Mouse (Mus musculus) frontal cortex, adult 2 months (tissue): ENCODE results near the gene Cpxm1. TPM values are rescaled to one million over a fixed set of nuclear protein-coding genes. Genes with fewer than 3 reads are reported as not detected.
"Not testable (repeated sequence)": the region's sequence is repeated elsewhere in the genome, so short reads cannot be mapped to it uniquely, and the experiment has no call there.

Source experiments
- DNase-seq, 2 experiments: peaks; one replicate each; pipeline ENCODE4 v3.0.0; 2022; ENCODE audit warnings: low spot score in 1 of 2; ENCODE audit errors: extremely low spot score in 1 of 2
- polyA plus RNA-seq: library from polyadenylated mRNA; depleted of rRNA; stranded (reverse); fragments of >200 nt; gene quantifications from 2 replicates; pipeline ENCODE4 v1.2.3, GENCODE M21; 2012

The Cpxm1 gene
- polyA plus RNA-seq, 1 experiment, result 16.3 TPM

DNA sequence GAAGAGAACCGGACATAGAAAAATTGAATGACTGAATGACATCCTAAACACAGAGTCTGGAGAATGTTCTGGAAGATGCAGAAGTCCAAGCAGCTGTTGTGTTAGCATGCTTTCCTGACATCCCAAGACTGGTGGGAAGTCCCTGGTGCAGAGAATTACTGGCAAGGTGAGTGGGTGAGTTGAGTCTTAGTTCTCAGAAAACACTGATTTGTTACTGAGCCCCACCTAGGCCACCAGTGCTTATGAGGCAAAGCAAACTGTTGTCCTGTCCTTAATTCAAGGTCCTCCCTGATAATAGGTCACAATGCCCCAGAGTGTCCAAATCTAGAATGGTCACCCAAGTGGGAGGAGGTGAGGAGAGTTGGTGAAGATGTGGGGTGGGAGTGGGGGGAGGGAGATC lies 7.6 kb upstream of the Cpxm1 start, which contains the start of the genes Gm28372 and 1700020A23Rik:
Gene Gm28372, plus strand, starts transcription at position 301 of the 400 bp plus-strand sequence.
Gene 1700020A23Rik, plus strand, starts transcription at position 321 of the 400 bp plus-strand sequence.
- DNase-seq, result no peak

DNA sequence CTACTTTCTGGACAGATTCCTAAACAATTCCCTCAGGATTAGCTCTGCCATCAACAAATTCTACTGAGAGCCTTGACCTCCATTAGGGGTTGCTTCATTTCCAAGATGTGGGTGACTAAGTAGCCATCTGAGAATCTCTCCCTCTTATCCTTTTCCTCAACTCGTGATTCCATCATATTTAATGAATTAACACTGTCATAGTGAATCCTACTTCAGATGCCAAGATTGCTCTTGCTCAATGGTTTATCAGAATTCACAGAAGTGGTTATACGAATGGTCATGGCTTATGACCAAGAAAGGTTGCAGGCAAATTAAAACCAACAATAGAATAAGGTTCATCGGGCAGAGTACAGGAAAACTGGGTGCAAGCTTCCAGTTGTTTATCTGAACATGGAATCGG lies 4.5 kb upstream of the Cpxm1 start:
- DNase-seq, result no peak

DNA sequence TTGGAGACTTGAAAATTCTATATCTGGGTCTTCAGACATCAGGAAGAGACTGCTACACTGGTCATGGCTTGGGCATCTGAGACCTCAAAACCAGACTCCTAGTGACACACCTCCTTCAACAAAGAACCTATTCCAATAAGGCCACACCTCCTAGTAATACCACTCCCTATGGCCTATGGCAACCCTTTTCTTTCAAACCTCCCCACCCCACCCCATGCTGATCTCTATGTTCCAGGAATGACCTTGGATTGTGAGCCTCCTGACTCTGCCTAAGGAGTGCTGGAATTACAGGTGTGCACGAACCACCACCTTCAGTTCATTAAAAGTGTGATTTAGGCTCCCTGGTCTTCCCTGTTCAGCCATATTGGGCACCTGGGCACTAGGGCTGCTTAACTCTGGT lies 2.7 kb upstream of the Cpxm1 start:
- DNase-seq, result no peak

DNA sequence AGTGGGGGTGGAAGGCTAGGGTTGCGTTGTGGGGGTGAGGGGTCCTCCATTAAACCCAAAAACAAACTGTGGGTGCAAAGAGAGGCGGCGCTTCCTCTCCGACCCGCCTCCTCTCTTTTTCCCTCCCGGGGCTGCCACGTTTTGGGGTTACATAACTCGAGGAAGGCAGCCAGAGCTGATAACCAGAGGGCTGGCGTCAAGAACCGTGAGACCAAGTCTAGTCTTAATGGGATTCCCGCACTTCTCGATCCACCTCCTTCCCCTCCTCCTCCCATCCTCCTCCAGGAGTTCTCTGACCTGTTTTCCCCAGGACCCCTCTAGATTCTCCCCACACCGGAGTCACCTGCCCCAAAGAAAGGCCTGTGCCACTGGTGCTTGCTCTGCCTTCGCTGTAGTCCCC lies 717 bp upstream of the Cpxm1 start:
- DNase-seq, result peak in 1 of 2 experiments; percentile 33

DNA sequence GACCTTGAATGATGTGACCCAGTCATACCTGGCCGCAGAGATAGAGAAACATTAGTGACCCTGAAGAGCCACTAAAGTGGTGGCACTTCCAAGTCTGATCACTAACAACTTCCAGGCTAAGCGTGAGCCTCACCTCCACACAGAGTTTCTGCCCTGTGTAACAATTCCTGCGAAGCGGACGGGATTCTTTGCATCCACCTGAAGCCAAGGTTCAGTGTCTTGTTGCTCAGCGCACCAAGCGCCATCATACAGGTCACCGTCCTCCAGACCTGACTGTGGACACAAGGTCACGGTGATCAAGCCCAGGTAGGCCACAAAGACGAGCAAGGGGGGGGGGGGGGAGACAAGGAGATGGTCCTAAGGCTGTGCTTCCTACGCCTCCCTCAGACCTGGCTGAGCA lies 1.7 kb downstream of the Cpxm1 start:
- no peak for DNase-seq

DNA sequence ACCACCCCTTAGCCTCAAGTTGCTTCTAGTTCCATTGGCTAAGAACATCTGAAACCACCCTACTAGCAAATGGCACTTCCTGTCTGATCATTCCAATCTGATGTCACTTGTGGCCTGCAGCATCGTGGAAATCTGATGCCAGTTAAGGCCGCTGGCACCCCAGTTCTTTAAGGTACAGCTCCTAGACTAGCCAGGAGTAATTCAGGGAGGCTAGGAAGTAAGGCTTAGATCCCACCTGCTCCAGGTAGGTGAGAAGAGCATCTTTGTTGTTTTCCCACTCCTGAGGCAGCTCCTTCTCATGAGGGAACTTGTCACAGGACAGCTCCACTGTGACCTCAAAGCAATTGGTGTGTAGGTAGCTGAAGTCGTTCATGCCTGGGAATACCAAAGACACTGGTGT lies 4.5 kb downstream of the Cpxm1 start:
- no peak for DNase-seq

DNA sequence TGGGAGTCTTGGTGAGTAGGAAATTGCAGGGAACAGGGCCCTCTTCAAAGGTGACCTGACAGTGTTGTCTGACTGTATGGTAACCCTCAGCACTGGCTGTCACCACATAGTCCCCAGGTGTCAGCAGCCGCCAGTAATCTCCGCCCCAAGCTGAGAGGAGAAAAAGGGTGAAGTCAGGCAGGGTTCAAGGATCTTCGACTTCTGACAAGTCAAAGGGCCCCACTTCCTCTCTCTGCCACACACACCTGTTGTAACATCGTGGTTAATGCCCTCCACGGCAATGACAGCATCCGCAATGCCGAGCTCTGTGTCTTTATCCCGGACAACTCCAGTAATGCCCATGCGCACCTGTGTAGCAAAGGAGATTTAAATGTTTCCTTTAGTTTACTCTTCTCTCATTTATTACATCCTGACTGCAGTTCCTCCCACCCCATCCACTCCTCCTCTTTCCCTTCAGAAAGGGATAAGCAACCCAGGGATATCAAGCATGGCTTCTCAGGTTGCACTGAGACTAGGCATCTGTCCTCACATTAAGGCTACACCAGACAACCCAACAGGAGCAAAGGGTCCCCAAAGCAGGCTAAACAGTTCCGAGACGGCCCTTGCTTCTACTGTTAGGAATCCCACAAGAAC lies 6.3 kb downstream of the Cpxm1 start:
- no peak for DNase-seq

DNA sequence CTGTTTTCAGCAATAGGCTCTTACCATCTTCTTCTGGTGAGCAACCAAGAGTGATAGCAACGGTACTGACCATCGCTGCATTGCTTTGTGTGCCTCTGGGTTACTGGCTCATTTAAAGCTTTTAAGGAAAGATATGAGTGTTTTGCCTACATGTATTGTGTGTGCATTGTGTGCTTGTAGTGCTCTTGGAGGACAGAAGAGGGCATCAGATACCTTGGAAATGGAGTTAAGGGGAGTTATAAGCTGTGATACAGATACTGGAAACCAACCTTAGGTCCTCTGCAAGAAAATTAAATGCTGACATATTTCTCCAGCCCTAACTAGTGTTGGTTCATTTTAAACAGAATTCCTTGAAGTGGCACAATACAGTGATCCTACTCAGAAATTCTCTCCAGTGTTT lies 8.6 kb downstream of the Cpxm1 start:
- DNase-seq, result no peak

DNA sequence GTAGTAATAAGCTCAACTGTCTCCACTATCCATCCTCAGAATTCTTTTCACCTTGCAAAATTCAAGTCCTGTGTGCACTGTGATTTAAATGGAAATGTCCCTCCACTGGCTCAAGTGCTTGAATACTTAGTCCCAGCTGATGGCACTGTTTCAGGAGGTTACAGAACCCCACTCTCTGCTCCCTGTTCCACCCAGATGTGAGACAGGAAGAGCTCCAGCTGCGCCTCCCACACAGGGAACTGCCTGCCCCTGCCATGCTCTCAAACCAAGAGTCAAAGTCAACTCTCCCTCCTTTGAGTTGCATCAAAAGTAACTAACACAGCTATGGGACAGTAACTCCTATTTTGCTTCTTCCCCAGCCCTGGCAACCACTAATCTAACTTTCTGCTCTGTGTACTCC lies 11.2 kb downstream of the Cpxm1 start:
- DNase-seq, result no peak

DNA sequence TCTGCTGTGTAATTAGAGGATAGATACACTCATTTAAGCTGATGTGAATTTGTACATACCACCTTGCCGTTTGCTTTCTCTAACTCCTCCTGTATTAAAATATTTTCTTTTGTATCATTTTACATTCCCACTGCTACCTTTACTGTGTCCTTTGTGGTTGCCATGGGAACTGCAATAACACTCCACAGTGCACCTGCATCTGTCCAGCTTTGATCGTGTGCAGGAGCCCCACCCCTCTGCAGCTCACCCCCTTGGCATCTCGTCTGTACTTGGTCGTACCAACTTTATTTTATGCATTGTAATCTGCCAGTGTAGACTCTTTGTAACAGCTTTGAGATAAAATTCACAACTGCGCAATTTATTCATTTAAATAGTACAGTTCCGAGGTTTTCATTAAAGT lies 13.5 kb downstream of the Cpxm1 start:
- no peak for DNase-seq

DNA sequence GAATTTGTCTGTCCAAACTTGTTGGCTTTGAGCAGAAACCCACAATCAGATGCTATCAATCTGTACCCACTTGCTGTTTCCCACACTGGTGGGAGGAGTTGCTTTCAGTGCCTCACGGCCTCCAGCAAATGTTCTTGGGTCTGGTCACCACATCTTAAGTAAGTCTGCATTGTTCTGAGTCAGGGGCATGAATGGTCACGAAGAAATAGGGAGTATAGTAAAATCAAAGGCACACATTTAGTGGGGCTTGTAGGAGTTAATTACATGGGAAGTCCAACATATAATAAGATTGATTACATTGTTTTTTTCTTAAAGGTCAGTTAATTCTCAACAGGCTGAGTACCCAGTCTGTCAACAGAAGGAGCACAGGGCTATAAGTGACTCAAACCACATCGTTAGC lies 14.2 kb downstream of the Cpxm1 start:
- no peak for DNase-seq

DNA sequence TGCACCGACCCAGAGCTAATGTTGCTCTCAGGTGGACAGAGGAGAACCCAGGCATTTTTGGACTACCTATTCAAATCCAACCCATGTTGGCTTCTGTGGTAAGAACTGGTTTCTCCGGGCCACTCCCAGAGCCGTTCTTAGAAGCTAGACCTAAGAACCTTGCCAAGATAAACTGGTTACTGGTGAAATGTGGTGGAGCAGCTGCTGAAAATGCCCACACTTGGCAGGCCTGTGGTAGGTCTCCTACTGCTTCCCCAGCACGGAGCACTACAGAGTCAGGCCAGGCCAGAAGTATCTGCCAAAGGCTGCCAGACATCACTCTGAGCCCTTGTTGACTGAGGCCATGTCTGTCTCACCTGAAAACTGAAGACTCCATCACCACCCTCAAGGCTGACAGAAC lies 22.4 kb downstream of the Cpxm1 start:
- no peak for DNase-seq

DNA sequence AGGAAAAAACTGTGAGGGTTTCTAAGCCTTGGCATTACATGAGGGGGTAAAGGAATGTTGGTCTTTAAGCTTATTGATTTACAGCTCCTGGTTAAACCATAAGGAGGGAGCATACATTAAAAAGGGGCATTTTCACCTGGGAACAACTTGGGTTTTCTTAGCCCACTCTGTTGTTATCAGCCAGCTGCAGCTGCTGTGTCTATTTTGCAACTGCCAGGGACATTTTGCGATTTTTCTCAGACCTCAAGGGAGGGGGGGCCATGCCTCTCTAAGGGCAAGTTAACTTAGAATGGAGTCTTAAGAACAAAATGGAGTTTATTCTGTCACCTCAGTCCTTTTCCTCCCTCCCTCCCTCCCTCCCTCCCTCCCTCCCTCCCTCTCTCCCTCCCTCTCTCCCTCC lies 24.3 kb downstream of the Cpxm1 start:
- not testable (repeated sequence) for DNase-seq

DNA sequence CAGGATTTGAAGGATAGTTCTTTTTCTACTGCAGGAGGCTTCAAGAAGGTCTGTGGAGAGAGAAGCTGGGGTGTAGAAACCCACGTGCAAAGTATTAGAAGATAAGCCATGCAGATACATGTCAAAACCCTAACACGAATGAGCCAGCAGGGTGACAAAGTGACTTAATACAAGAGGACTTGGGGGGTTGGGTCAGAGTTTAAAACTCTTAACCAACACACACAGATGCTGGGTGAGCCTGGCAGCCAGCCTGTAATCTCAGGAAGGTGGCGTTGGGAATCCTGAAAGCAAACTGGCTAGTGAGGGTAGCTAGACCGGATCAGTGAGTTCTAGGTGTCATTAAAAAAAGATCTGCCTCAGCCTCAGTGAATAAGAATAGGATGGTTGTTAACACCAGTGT lies 30.0 kb downstream of the Cpxm1 start:
- no peak for DNase-seq

DNA sequence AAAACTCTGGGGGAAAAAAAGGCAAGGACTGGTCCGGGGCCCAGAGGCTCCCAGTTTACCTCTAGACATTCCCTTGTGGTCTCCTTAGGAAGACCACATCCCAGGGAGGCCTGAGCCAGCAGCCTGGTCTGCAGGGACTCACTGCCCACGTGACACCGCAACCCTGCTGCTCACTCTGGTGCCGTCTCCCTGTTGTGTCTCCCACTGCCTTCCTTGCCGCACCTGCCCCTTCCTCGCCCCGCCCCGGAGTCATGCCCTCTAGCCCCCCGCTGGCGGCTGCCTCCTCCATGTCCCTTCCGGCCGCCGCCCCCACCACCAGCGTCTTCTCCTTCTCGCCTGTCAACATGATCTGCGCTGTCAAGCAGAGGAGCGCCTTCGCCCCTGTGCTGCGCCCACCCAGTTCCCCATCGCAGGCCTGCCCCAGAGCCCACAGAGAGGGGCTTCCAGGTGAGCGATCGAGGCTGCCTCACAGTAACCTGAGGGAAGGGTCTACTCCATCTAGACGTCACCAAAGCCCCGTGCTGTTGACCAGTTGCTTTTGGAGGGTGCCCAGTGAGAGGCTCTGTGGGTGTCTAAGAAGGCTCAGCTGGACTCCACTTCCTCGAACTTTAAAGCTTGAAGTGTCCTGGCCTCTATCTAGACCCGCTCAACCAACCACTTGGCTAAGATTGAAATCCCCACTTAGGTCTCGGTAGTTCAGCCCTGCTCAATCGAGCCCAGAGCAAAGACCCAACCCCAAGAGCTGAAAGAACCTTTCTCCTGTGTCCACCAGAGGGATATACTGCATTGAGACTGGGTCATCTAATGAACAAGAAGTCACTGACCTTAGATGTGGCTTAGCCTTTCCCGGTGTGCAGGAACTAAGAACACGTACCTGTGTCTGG lies 31.9 kb downstream of the Cpxm1 start:
- DNase-seq, result no peak

DNA sequence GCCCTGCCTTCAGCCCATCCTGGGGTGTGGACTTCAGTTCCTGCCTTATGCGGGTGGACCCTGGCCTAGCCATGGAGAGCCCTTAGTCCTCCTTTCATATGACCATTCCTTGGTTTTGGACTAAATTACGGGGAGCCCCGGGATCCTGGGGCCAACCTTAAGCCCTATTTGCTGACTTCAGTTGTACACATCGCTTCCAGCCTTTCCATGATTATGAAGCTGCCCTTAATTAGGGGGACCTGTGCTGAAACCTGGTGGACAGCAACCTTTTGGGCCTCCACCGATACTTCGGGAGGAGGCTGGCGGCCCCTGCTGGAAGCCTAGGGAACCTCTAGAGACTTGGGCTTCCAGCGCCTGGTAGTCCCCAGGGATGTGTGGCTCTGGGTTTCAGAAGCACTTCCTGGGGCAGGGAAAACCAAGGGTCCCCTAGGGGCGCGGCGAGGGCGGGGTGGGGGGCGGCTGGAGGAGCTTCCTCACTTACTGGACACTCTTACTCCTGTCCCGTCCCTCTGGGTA lies 34.8 kb downstream of the Cpxm1 start:
- peak in 1 of 2 experiments; percentile 63 for DNase-seq

DNA sequence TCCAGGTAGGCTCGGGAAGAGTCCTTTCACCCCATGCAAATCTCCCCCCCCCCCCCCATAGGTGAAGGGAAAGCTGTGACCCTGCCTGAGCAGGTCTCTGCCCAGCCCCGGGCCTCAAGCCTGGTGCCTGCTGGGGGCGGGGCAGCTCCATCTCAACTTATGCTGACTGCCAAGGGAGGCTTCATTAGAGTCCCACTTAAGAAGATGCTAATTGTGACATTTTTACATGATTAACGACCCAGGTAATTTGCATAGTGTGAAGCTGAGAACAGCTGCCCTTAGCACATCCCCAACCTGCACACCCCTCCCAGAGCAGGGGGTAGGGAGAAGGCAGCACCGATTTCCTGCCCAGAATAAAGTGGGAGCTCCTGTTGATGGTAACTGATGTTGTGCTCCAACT lies 38.5 kb downstream of the Cpxm1 start:
- no peak for DNase-seq

DNA sequence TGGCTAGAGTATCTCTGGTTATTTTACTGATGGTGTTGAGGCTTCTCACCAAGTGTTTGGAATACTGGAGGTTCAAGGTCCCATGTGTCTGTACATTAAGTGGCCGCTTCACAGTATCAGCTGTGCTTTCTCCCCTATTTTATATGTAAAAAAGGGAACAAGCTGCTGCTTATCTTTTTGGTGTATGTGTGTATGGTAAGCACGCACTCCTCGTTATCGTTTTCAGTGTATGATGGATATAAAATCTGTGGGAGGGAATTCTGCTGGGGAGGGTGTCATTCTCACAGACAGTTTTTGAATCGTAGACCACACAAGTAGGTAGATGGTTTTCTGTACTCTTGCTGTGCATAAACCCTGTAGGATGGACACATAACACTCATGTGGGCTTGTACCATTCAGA lies 39.8 kb downstream of the Cpxm1 start:
- DNase-seq, result no peak

DNA sequence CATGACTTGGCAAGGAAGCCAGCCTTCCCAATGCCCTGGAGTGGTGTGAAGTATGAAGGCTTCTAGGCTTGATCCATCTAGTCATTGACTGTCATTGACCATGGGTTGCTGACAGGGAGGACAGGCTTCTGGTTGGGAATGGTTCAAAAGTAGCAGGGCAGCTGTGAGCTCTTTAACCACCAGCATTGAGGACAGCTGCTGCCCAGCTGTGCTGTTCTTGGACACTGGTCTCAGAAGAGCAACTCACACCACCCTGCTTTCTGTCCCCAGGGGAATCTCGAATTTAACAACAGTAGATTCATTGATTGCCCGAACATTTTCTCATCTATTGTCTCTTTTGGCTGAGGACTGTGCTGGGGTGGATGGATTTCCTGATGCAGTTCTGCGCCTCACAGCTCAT lies 43.5 kb downstream of the Cpxm1 start:
- DNase-seq, result no peak

DNA sequence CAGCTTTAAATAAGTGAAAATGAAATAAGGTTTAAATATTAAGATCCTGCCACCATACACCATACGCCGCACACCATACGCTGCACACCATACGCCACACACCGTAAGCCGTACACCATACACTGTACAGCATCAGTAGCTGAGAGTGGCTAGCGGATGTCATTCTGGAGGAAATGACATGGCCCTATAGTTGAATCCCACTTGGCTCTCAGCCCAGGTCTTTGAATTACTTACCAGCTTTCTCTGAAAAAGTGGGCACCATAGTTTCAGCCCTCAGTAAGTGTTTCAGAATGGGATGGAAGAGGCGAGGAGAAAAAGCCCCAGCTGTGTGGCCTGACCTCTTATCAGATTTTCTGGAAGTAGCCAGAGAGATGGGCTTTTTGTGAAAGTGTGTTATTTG lies 44.0 kb downstream of the Cpxm1 start:
- no peak for DNase-seq

DNA sequence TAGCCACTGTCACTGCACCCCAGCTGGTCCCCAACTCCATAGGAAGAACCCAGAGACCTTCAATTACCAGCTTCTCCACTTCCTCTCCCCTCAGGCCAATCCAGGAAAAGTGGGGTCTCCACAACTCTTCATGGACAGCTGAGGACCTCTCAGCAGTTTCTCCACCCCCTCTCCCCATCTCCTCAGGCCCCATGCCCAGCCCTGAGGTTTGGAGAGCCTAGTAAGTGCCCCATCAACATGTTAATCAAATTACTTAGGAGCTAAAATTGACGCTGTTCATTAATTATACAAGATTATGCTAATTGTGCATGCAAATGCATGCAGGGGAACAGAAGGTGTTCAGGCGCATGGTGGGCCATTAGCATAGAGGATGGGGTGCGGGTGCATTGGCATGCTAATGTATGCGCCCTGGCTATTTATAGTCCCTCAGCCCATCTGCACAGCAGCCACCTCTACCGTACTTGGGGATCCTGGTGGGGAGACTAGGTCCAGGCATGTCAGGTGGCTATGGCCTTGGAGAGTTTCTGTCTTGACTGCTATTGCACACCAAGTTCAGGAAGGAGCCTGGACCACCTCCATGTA lies 45.5 kb downstream of the Cpxm1 start:
- DNase-seq, result peak in 1 of 2 experiments; percentile 37
